ENCODE assay signal across 10 mouse cellular contexts in the genomic region with DNA sequence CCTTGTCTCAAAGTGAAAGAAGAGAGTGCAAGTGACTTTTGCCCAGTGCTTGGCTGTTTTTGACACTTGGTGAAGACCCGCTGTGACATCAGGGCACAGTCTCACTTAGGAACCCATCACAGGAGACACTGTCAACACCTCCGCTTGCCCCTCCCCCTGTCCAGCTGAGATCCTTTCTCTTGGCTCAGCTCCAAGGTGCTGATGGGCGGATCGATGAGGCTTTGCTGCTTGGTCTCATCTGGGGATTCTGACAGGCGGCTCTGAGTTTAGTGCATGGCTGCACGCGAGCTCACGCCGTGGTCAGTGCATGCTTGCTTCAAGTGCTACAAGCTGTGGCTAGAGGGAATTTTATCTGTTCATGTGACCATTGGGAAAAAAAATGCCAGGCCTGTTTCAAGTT.
DNase-seq lines count a peak whose midpoint lies in the region; ATAC-seq lines count a peak whose summit lies in the region.
"Had no signal": no experiment of that assay in that cellular context is flagged by ENCODE, and none has a peak within 500 bp of the region (broad histone marks: within the 10 kb centered on the region; RNA-seq: fewer than 3 reads in every experiment).

No protein-coding gene starts in this region.

- peak overlapping the region; percentile 46 for H3K4me2 ChIP-seq in heart, embryonic 16.5 days (ENCODE audit: low read depth, low read length)
- H3K4me2 ChIP-seq in midbrain, embryonic 11.5 days: no peak overlapping the region
- H3K4me2 ChIP-seq in midbrain, embryonic 16.5 days (ENCODE audit: low read length): no peak overlapping the region
- peak overlapping the region; percentile 13; the same call in 1 of the 2 replicates for H3K4me2 ChIP-seq in limb, embryonic 15.5 days
- H3K4me2 ChIP-seq: neural tube, embryonic 12.5 days had no signal

- peak; percentile 45; the same call in 1 of the 2 replicates for ATAC-seq in heart, embryonic 16.5 days (replicated peaks; ENCODE audit: extremely low read depth, insufficient read depth, low FRiP score)
- peak; percentile 38; the same call in 1 of the 2 replicates for ATAC-seq in midbrain, embryonic 11.5 days (ENCODE audit: low FRiP score)
- no peak for ATAC-seq in midbrain, embryonic 16.5 days
- no peak for ATAC-seq in limb, embryonic 15.5 days (ENCODE audit: insufficient number of reproducible peaks, low FRiP score, low TSS enrichment, low read depth)

- H3K9ac ChIP-seq in heart, embryonic 16.5 days (ENCODE audit: low read length): no peak overlapping the region
- H3K9ac ChIP-seq in midbrain, embryonic 11.5 days (ENCODE audit: low read length): no peak overlapping the region
- no peak overlapping the region for H3K9ac ChIP-seq in midbrain, embryonic 16.5 days (ENCODE audit: low read depth, low read length)
- no peak overlapping the region for H3K9ac ChIP-seq in limb, embryonic 15.5 days
- H3K9ac ChIP-seq: neural tube, embryonic 12.5 days had no signal

- 14% methylated on average over 9 of the region's 9 CpGs for WGBS in heart, embryonic 16.5 days
- 38% methylated on average over 9 of the region's 9 CpGs for WGBS in midbrain, embryonic 11.5 days
- WGBS in midbrain, embryonic 16.5 days: 28% methylated on average over 9 of the region's 9 CpGs
- 24% methylated on average over 9 of the region's 9 CpGs for WGBS in limb, embryonic 15.5 days

- no peak overlapping the region; the same call in 1 of the 2 replicates for H3K4me3 ChIP-seq in heart, embryonic 16.5 days (ENCODE audit: low read length)
- no peak overlapping the region for H3K4me3 ChIP-seq in midbrain, embryonic 11.5 days (ENCODE audit: low read depth, low read length)
- H3K4me3 ChIP-seq in midbrain, embryonic 16.5 days (ENCODE audit: low read depth, low read length): no peak overlapping the region
- no peak overlapping the region for H3K4me3 ChIP-seq in limb, embryonic 15.5 days
- H3K4me3 ChIP-seq: neural tube, embryonic 12.5 days had no signal

- H3K9me3 ChIP-seq in heart, embryonic 16.5 days (replicated peaks; ENCODE audit: control insufficient read depth, low read length): no peaks in the 10 kb centered on the region
- H3K9me3 ChIP-seq in midbrain, embryonic 11.5 days (ENCODE audit: control insufficient read depth, low read length): no peaks in the 10 kb centered on the region
- no peaks in the 10 kb centered on the region for H3K9me3 ChIP-seq in midbrain, embryonic 16.5 days (replicated peaks; ENCODE audit: control insufficient read depth, low read length, poor library complexity, severe bottlenecking)
- no peaks in the 10 kb centered on the region for H3K9me3 ChIP-seq in limb, embryonic 15.5 days
- H3K9me3 ChIP-seq: neural tube, embryonic 12.5 days had no signal

- H3K4me1 ChIP-seq in heart, embryonic 16.5 days (ENCODE audit: control insufficient read depth, insufficient read depth, low read length): peaks cover 6% of the 10 kb centered on the region; the same call in 1 of the 2 replicates
- no peaks in the 10 kb centered on the region; the same call in 1 of the 2 replicates for H3K4me1 ChIP-seq in midbrain, embryonic 11.5 days (ENCODE audit: control insufficient read depth, insufficient read depth, low read length)
- no peaks in the 10 kb centered on the region; the same call in 1 of the 2 replicates for H3K4me1 ChIP-seq in midbrain, embryonic 16.5 days (ENCODE audit: control insufficient read depth, insufficient read depth, low read length)
- peaks cover 6% of the 10 kb centered on the region for H3K4me1 ChIP-seq in limb, embryonic 15.5 days

- intact Hi-C loops in left cerebral cortex, postnatal 10 days (cut with DNase I): no loop called here
- intact Hi-C loops in left cerebral cortex, postnatal 4 days (cut with DNase I): loop anchor here (5.0 kb wide), 1 partner anchor 115 kb away; no protein-coding TSS in a partner anchor

- DNase-seq in heart, adult 18-20 months: no peak
- DNase-seq in midbrain, embryonic 11.5 days (ENCODE audit: low spot score, missing footprints): no peak
- no peak for DNase-seq in left cerebral cortex, postnatal 10 days (ENCODE audit: extremely low spot score in 1 of 2, low spot score in 2 of 2)
- DNase-seq in left cerebral cortex, postnatal 4 days: no peak
- DNase-seq: cerebellum, adult 9-11 months; thymus, postnatal 4 days had no signal

- H3K27ac ChIP-seq in heart, embryonic 16.5 days (ENCODE audit: low read length): no peak overlapping the region
- no peak overlapping the region for H3K27ac ChIP-seq in midbrain, embryonic 11.5 days (ENCODE audit: low read depth, low read length)
- no peak overlapping the region for H3K27ac ChIP-seq in midbrain, embryonic 16.5 days (ENCODE audit: low read length)
- no peak overlapping the region for H3K27ac ChIP-seq in limb, embryonic 15.5 days
- H3K27ac ChIP-seq: neural tube, embryonic 12.5 days had no signal

- no peaks in the 10 kb centered on the region for H3K36me3 ChIP-seq in heart, embryonic 16.5 days (ENCODE audit: control insufficient read depth, insufficient read depth)
- no peaks in the 10 kb centered on the region for H3K36me3 ChIP-seq in midbrain, embryonic 11.5 days (ENCODE audit: control insufficient read depth, insufficient read depth, low read length)
- H3K36me3 ChIP-seq in midbrain, embryonic 16.5 days (ENCODE audit: control insufficient read depth, insufficient read depth, low read length): no peaks in the 10 kb centered on the region
- no peaks in the 10 kb centered on the region for H3K36me3 ChIP-seq in limb, embryonic 15.5 days
- H3K36me3 ChIP-seq: neural tube, embryonic 12.5 days had no signal

- H3K27me3 ChIP-seq in heart, embryonic 16.5 days (ENCODE audit: control insufficient read depth, insufficient read depth, low read length): peaks cover 2% of the 10 kb centered on the region
- H3K27me3 ChIP-seq in midbrain, embryonic 11.5 days (ENCODE audit: control insufficient read depth, insufficient read depth, low read length): no peaks in the 10 kb centered on the region
- no peaks in the 10 kb centered on the region for H3K27me3 ChIP-seq in midbrain, embryonic 16.5 days (ENCODE audit: control insufficient read depth, insufficient read depth, low read depth, low read length)
- peaks cover 7% of the 10 kb centered on the region; the same call in 1 of the 2 replicates for H3K27me3 ChIP-seq in limb, embryonic 15.5 days
- H3K27me3 ChIP-seq: neural tube, embryonic 12.5 days had no signal

Comparison
In these comparisons a context has a peak if more than half of its experiments do, and no peak if none do; other contexts are left out.
1. ATAC-seq: peak in heart, embryonic 16.5 days (single experiment) and midbrain, embryonic 11.5 days (single experiment); none in midbrain, embryonic 16.5 days (single experiment) and limb, embryonic 15.5 days (single experiment).
2. H3K4me2 ChIP-seq: peak in heart, embryonic 16.5 days (single experiment) and limb, embryonic 15.5 days (single experiment); none in midbrain, embryonic 11.5 days (single experiment) and midbrain, embryonic 16.5 days (single experiment).